Mouse (Mus musculus) C2C12 (cell line): ENCODE measurements around the gene Prkce. TPM values are rescaled to one million over a fixed set of nuclear protein-coding genes. Genes with fewer than 3 reads are reported as not detected.

Source experiments
- H3K27me3 ChIP-seq: one replicate; pipeline ENCODE4 v1.6.1; 2011; ENCODE audit not compliant: control insufficient read depth, insufficient read depth, insufficient read length
- H3K36me3 ChIP-seq: one replicate; pipeline ENCODE4 v1.6.1; 2011; ENCODE audit not compliant: control insufficient read depth, insufficient read depth
- H3K4me3 ChIP-seq: one replicate; pipeline ENCODE4 v1.5.1; 2011; ENCODE audit warnings: mild to moderate bottlenecking, control low read depth; ENCODE audit not compliant: poor library complexity, insufficient read depth, severe bottlenecking
- H3K79me2 ChIP-seq: one replicate; pipeline ENCODE4 v1.6.1; 2011; ENCODE audit not compliant: control insufficient read depth, insufficient read depth
- H3K79me3 ChIP-seq: one replicate; pipeline ENCODE4 v1.6.1; 2011; ENCODE audit warnings: low read depth, control low read depth
- H3ac ChIP-seq: one replicate; pipeline ENCODE3; 2011; ENCODE audit warnings: low read depth; ENCODE audit not compliant: control insufficient read depth, insufficient read length
- CEBPB ChIP-seq: IDR thresholded peaks from one replicate; pipeline ENCODE4 v1.6.1; 2011; ENCODE audit warnings: low read depth, mild to moderate bottlenecking, control low read depth, moderate library complexity
- CTCF ChIP-seq: IDR thresholded peaks from one replicate; pipeline ENCODE4 v1.5.1; 2011; ENCODE audit not compliant: control insufficient read depth, insufficient read depth, insufficient read length
- FOSL1 ChIP-seq: IDR thresholded peaks from one replicate; pipeline ENCODE4 v1.8.0; 2011; ENCODE audit warnings: mild to moderate bottlenecking, low read length; ENCODE audit not compliant: poor library complexity, insufficient read depth, severe bottlenecking
- MAX ChIP-seq: IDR thresholded peaks from one replicate; pipeline ENCODE4 v1.6.1; 2011; ENCODE audit warnings: mild to moderate bottlenecking, control low read depth
- MYOD1 ChIP-seq: IDR thresholded peaks from one replicate; pipeline ENCODE4 v1.6.1; 2011; ENCODE audit warnings: low read depth; ENCODE audit not compliant: control insufficient read depth, insufficient read length
- MYOG ChIP-seq: IDR thresholded peaks from one replicate; pipeline ENCODE4 v1.6.1; 2011; ENCODE audit not compliant: control insufficient read depth, insufficient read length; ENCODE audit errors: extremely low read depth
- USF1 ChIP-seq: IDR thresholded peaks from one replicate; pipeline ENCODE4 v1.6.1; 2011; ENCODE audit warnings: low read depth, mild to moderate bottlenecking, control low read depth, moderate library complexity
- polyA plus RNA-seq: library from polyadenylated mRNA; unstranded; fragments of >200 nt; fragmentation: generic; extraction: Trizol; gene quantifications from one replicate; pipeline ENCODE4 v1.2.1, GENCODE M21; 2012; ENCODE audit warnings: missing spikeins

Gene Prkce
- polyA plus RNA-seq, 1 experiment = 1.4 TPM

DNA sequence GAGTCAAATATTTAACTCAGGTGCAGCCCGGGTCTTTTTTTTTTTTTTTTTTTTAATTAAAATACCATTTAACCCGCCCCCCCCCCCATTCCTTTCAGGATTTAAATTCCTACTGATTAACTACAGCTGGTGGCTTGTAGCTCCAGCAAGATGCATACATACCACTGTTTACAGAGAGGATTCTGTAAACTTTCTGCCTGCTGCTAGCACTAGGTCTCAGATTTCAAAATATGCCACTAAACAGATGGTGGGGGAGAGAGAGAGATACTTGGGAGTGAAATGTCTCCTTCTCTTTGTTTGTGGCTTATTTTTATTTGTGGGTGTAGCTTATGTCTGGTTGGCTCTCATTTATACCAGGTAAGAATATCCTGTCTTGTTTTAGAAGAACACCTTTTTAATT lies 215.3 kb downstream of the Prkce start:
- Histone ChIP-seq H3K27me3 (no peaks in the 10 kb centered on the region), H3ac (no peak overlapping the region), H3K79me2 (no peaks in the 10 kb centered on the region), H3K79me3 (no peaks in the 10 kb centered on the region), H3K36me3 (no peaks in the 10 kb centered on the region), H3K4me3 (no peak overlapping the region)
- TF ChIP-seq USF1 = no peak
- no peak for TF ChIP-seq MYOD1
- TF ChIP-seq MYOG = no peak
- no peak for TF ChIP-seq CTCF
- no peak for TF ChIP-seq CEBPB
- no peak for TF ChIP-seq FOSL1
- TF ChIP-seq MAX = no peak

DNA sequence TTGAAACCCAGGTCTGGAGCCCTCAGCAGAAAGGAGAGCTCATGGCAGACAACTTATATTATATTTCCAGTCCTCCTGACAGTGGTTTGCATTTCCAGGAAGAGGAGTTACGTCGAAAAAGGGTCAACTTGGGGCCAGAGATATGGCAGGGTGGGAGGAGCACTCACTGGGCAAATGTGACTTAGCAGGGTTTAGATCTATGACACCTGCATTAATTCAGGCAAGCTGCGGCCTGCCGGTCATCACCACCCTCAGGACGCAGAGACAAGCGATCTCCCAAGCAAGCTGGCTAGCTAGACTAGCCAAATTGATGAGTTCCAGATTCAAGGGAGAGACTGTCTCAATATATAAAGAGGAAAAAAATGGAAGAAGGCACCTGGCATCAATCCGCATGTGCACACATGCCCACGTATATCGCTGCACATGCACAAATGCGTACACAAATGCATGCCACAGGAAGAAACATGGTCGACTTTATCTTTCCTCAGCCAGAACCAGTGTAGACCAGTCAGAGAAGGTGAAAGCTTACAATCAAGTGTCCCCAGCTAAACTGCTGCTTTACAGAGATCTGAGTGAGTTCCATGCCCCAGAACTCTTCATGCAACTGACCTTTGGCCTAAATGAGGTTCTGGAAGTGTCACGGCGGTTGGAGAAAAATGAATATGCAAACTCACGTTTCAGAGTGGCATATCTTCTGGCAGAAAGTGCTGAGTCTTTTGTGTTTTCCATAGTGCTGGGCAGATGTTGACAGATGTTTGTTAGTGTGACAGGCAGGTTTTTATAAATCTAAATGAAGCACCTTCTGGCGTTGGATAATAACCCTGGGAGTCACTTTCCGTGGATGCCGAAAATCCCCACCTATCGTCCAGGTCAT lies 216.4 kb downstream of the Prkce start:
- H3K4me3 ChIP-seq = no peak overlapping the region
- no peak overlapping the region for H3ac ChIP-seq
- no peaks in the 10 kb centered on the region for H3K79me2 ChIP-seq
- no peaks in the 10 kb centered on the region for H3K79me3 ChIP-seq
- no peak for TF ChIP-seq MAX
- TF ChIP-seq FOSL1 = no peak
- TF ChIP-seq MYOG = no peak
- no peak for TF ChIP-seq CTCF
- no peak for TF ChIP-seq CEBPB
- no peak for TF ChIP-seq MYOD1
- TF ChIP-seq USF1 = no peak
- no peaks in the 10 kb centered on the region for H3K36me3 ChIP-seq
- H3K27me3 ChIP-seq = no peaks in the 10 kb centered on the region

DNA sequence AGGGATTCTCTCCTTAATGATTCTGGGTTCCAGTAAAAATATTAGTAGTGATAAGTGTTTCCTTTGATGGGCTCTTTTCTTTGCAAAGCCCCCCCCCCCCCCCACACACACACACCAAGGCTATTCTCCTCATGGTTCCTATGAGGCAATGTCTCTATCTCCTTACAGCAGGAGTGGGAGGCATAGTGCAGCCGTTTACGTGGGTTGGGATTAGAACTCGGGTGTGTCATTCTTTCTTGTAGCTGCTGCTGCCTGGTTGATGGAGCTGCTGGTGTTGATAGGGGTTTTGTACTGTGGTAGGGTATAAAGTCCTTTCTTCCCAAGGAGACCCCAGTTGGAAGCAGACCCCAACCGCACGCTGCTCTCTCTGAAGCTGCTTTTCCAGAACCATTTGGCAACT lies 224.9 kb downstream of the Prkce start:
- H3K27me3 ChIP-seq = no peaks in the 10 kb centered on the region
- H3K79me2 ChIP-seq = no peaks in the 10 kb centered on the region
- no peak for TF ChIP-seq CTCF
- TF ChIP-seq CEBPB = no peak
- TF ChIP-seq FOSL1 = no peak
- no peak for TF ChIP-seq MYOG
- TF ChIP-seq MYOD1 = no peak
- TF ChIP-seq MAX = no peak
- no peak for TF ChIP-seq USF1
- no peak overlapping the region for H3ac ChIP-seq
- no peaks in the 10 kb centered on the region for H3K36me3 ChIP-seq
- H3K79me3 ChIP-seq = no peaks in the 10 kb centered on the region
- no peak overlapping the region for H3K4me3 ChIP-seq

DNA sequence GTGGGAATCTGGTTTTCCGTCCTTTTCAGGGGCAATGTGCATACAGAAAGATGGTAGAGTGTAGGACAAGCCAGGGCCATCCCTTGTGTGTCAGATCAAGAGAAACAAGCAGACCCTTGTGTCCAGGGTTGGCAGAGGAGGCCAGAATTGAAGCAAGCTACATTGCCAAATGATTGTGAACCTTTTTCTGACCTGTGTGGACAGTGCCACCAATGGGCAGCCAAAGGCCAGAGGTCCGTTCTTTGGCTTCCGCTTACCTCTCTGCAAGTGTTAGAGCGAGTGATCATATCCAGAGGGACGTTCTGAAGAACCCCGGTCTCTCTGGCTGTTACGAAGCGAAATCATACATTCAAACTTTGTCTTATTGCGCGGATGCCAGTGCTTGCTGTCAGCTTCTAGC lies 225.6 kb downstream of the Prkce start:
- Histone ChIP-seq H3K4me3 (no peak overlapping the region), H3K79me2 (no peaks in the 10 kb centered on the region), H3K79me3 (no peaks in the 10 kb centered on the region), H3K36me3 (no peaks in the 10 kb centered on the region), H3K27me3 (no peaks in the 10 kb centered on the region), H3ac (no peak overlapping the region)
- TF ChIP-seq USF1 (no peak), CEBPB (no peak), MYOD1 (no peak), MYOG (no peak), CTCF (no peak), MAX (no peak), FOSL1 (no peak)

DNA sequence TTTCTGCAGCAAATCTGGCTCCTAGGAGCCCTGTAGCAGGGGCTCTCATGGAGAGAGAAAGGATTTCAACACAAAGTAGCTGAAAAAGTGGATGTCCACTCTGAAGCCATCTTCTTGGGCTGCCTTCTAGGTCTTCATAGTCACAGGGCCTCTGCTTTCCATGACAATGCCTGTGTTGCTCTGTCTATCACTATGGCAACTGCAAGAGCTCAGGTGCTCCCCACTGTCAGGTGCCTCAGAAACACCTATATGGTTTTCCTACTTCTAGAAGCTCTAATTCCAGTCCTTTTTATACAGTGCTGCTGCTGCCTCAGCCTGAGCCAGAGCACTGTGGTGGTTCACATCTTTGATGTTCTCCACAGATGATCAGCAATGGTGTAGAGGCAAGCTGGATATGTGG lies 229.5 kb downstream of the Prkce start:
- H3ac ChIP-seq = no peak overlapping the region
- no peaks in the 10 kb centered on the region for H3K36me3 ChIP-seq
- H3K79me3 ChIP-seq = no peaks in the 10 kb centered on the region
- H3K27me3 ChIP-seq = no peaks in the 10 kb centered on the region
- H3K79me2 ChIP-seq = no peaks in the 10 kb centered on the region
- no peak for TF ChIP-seq MAX
- no peak for TF ChIP-seq FOSL1
- no peak for TF ChIP-seq MYOD1
- no peak for TF ChIP-seq MYOG
- TF ChIP-seq USF1 = no peak
- TF ChIP-seq CTCF = no peak
- TF ChIP-seq CEBPB = no peak
- H3K4me3 ChIP-seq = no peak overlapping the region
